Mouse (Mus musculus) hindbrain, embryonic 15.5 days (tissue): Measurements from ENCODE around the gene Tmem265. TPM values are rescaled to one million over a fixed set of nuclear protein-coding genes. Genes with fewer than 3 reads are reported as not detected.

Experiments used
- ATAC-seq: fragments of 200-750 bp; cut with Nextera tagmentation; 2 replicates; pipeline ENCODE4 v1.8.0; 2017; ENCODE audit warnings: low read depth, moderate number of reproducible peaks, moderate TSS enrichment; ENCODE audit not compliant: low FRiP score
- H3K27ac ChIP-seq: fragments of 300-500 bp; sonication (generic); replicated peaks from 2 replicates; pipeline ENCODE4 v1.5.1; 2015; ENCODE audit warnings: mild to moderate bottlenecking, inconsistent platforms
- H3K27me3 ChIP-seq: fragments of 300-500 bp; sonication (generic); 2 replicates; pipeline ENCODE4 v1.6.1; 2015; ENCODE audit warnings: control low read depth, inconsistent platforms
- H3K36me3 ChIP-seq: fragments of 300-500 bp; sonication (generic); 2 replicates; pipeline ENCODE4 v1.6.1; 2015; ENCODE audit warnings: control low read depth, inconsistent platforms
- H3K4me1 ChIP-seq: fragments of 300-500 bp; sonication (generic); replicated peaks from 2 replicates; pipeline ENCODE4 v1.6.1; 2015; ENCODE audit warnings: control low read depth, inconsistent platforms
- H3K4me2 ChIP-seq: fragments of 300-500 bp; sonication (generic); 2 replicates; pipeline ENCODE4 v1.6.1; 2015; ENCODE audit warnings: moderate library complexity, mild to moderate bottlenecking, inconsistent platforms
- H3K4me3 ChIP-seq: fragments of 300-500 bp; sonication (generic); 2 replicates; pipeline ENCODE4 v1.5.1; 2015; ENCODE audit warnings: mild to moderate bottlenecking, inconsistent platforms
- H3K9ac ChIP-seq: fragments of 300-500 bp; sonication (generic); 2 replicates; pipeline ENCODE4 v1.6.1; 2015; ENCODE audit warnings: inconsistent platforms
- H3K9me3 ChIP-seq: fragments of 300-500 bp; sonication (generic); 2 replicates; pipeline ENCODE4 v1.6.1; 2016; ENCODE audit warnings: control low read depth, inconsistent platforms
- WGBS: fragments of 180-500 bp; shearing (Covaris S2); methylation state at CpG from one replicate; pipeline ENCODE4 v1.1.7; 2015; 5-methylcytosine and 5-hydroxymethylcytosine counted together
- polyA plus RNA-seq: library from polyadenylated mRNA; unstranded; fragments of >200 nt; fragmentation: Nextera tagmentation; extraction: Ambion mirVana; gene quantifications from 2 replicates; pipeline ENCODE4 v1.2.1, GENCODE M21; 2015

Tmem265 gene
- polyA plus RNA-seq, 1 experiment from 2014 or later: 7.6 TPM

- peak within 1 kb of the TSS; percentile 99 for H3K4me3 ChIP-seq
- peak within 1 kb of the TSS; percentile 89 for H3K9ac ChIP-seq
- H3K9me3 ChIP-seq: no peaks in the 10 kb centered on the region
- H3K4me2 ChIP-seq: peak within 1 kb of the TSS; percentile 71
- H3K27ac ChIP-seq: peak within 1 kb of the TSS; percentile 89
- peaks cover 24% of the 10 kb centered on the region for H3K36me3 ChIP-seq
- no peaks in the 10 kb centered on the region for H3K27me3 ChIP-seq
- WGBS: under 1% methylated on average over 37 of the region's 50 CpGs
- ATAC-seq: peak; percentile 94
- peaks cover 34% of the 10 kb centered on the region for H3K4me1 ChIP-seq
Observed at GRCm38 (mm10) chr7:127614891-127615843, 54.0 kb downstream of the Tmem265 start, which contains the start of gene Zfp629. TSS of gene Zfp629 (minus strand) at chr7:127615797.

- ATAC-seq: no peak
- Histone ChIP-seq H3K9me3 (no peaks in the 10 kb centered on the region), H3K4me1 (peaks cover 34% of the 10 kb centered on the region), H3K36me3 (peaks cover 13% of the 10 kb centered on the region), H3K27ac (no peak overlapping the region; the same call in 1 of the 2 replicates), H3K4me2 (peak overlapping the region; percentile 71), H3K27me3 (no peaks in the 10 kb centered on the region), H3K9ac (peak overlapping the region; percentile 10; the same call in 1 of the 2 replicates), H3K4me3 (peak overlapping the region; percentile 99)
- WGBS: 61% methylated on average over 1 of the region's 1 CpGs
Observed at GRCm38 (mm10) chr7:127616336-127616735, 55.1 kb downstream of the Tmem265 start.

Other genes starting within 250 kb of the Tmem265 start
- gene Zfp768, start 215.8 kb upstream of the Tmem265 start, polyA plus RNA-seq: 17.7 and 20.4 TPM in 2 replicates
- gene Zfp747, start 185.3 kb upstream of the Tmem265 start, polyA plus RNA-seq: 8.4 and 8.8 TPM in 2 replicates
- 3.9 and 5.1 TPM in 2 replicates for gene 9130019O22Rik, start 174.2 kb upstream of the Tmem265 start, polyA plus RNA-seq
- gene E430018J23Rik, start 167.8 kb upstream of the Tmem265 start, polyA plus RNA-seq: 5.6 and 6.4 TPM in 2 replicates
- 4.8 and 4.9 TPM in 2 replicates for gene Zfp764, start 154.6 kb upstream of the Tmem265 start, polyA plus RNA-seq
- gene Zfp688, start 139.3 kb upstream of the Tmem265 start, polyA plus RNA-seq: 26.8 and 28.0 TPM in 2 replicates
- gene Zfp689, start 112.2 kb upstream of the Tmem265 start, polyA plus RNA-seq: 14.7 and 15.8 TPM in 2 replicates
- gene Prr14, start 101.8 kb upstream of the Tmem265 start, polyA plus RNA-seq: 36.9 and 42.8 TPM in 2 replicates
- gene Fbrs, start 82.2 kb upstream of the Tmem265 start, polyA plus RNA-seq: 13.9 and 15.4 TPM in 2 replicates
- gene Srcap, start 49.4 kb upstream of the Tmem265 start, polyA plus RNA-seq: 57.2 and 57.4 TPM in 2 replicates
- 14.7 and 15.6 TPM in 2 replicates for gene Gm42715, start 41.8 kb upstream of the Tmem265 start, polyA plus RNA-seq
- 59.3 and 59.4 TPM in 2 replicates for gene Phkg2, start 11.9 kb downstream of the Tmem265 start, polyA plus RNA-seq
- 10.1 and 12.2 TPM in 2 replicates for gene Ccdc189, start 27.2 kb downstream of the Tmem265 start, polyA plus RNA-seq
- 41.4 and 44.9 TPM in 2 replicates for gene Rnf40, start 27.4 kb downstream of the Tmem265 start, polyA plus RNA-seq
- 18.7 and 19.1 TPM in 2 replicates for gene Zfp629, start 54.4 kb downstream of the Tmem265 start, polyA plus RNA-seq
- 53.2 and 55.1 TPM in 2 replicates for gene Bcl7c, start 147.5 kb downstream of the Tmem265 start, polyA plus RNA-seq
- gene Ctf1, start 151.3 kb downstream of the Tmem265 start, polyA plus RNA-seq: 3.8 and 5.4 TPM in 2 replicates
- gene Ctf2, start 170.8 kb downstream of the Tmem265 start, polyA plus RNA-seq: 0.14 and 0.35 TPM in 2 replicates
- gene Fbxl19, start 183.2 kb downstream of the Tmem265 start, polyA plus RNA-seq: 10.0 and 10.5 TPM in 2 replicates
- 9.2 and 10.4 TPM in 2 replicates for gene Orai3, start 208.4 kb downstream of the Tmem265 start, polyA plus RNA-seq
- gene Setd1a, start 215.3 kb downstream of the Tmem265 start, polyA plus RNA-seq: 20.0 and 20.1 TPM in 2 replicates
- gene Gm49388, start 224.2 kb downstream of the Tmem265 start, polyA plus RNA-seq: not detected in 2 replicates
- gene Hsd3b7, start 239.2 kb downstream of the Tmem265 start, polyA plus RNA-seq: 9.7 and 10.5 TPM in 2 replicates